Mouse (Mus musculus) forebrain, embryonic 11.5 days (tissue): ENCODE results near the gene Ttc4. TPM values are rescaled to one million over a fixed set of nuclear protein-coding genes. Genes with fewer than 3 reads are reported as not detected.

ENCODE experiments used
- ATAC-seq: fragments of 200-750 bp; cut with Nextera tagmentation; replicated peaks from 2 replicates; pipeline ENCODE4 v1.8.0; 2017; ENCODE audit warnings: moderate TSS enrichment; ENCODE audit not compliant: low FRiP score
- DNase-seq: peaks from one replicate; pipeline ENCODE4 v3.0.0-alpha.2; 2017; ENCODE audit warnings: low spot score
- H3K27ac ChIP-seq: fragments of 300-500 bp; sonication (generic); 2 replicates; pipeline ENCODE4 v1.5.1; 2014; ENCODE audit warnings: low read depth, low read length
- H3K27me3 ChIP-seq: fragments of 300-500 bp; sonication (generic); 2 replicates; pipeline ENCODE4 v1.6.1; 2014; ENCODE audit warnings: mild to moderate bottlenecking, low read length, mixed read lengths; ENCODE audit not compliant: control insufficient read depth, insufficient read depth
- H3K36me3 ChIP-seq: fragments of 300-500 bp; sonication (generic); 2 replicates; pipeline ENCODE4 v1.6.1; 2014; ENCODE audit warnings: mild to moderate bottlenecking, low read length, moderate library complexity, mixed read lengths; ENCODE audit not compliant: control insufficient read depth, insufficient read depth
- H3K4me1 ChIP-seq: fragments of 300-500 bp; sonication (generic); replicated peaks from 2 replicates; pipeline ENCODE4 v1.6.1; 2014; ENCODE audit warnings: low read length, mixed read lengths; ENCODE audit not compliant: control insufficient read depth, insufficient read depth
- H3K4me2 ChIP-seq: fragments of 300-500 bp; sonication (generic); 2 replicates; pipeline ENCODE4 v1.6.1; 2014; ENCODE audit warnings: low read depth, mild to moderate bottlenecking, low read length, moderate library complexity, mixed read lengths; ENCODE audit not compliant: severe bottlenecking
- H3K4me3 ChIP-seq: fragments of 300-500 bp; sonication (generic); 2 replicates; pipeline ENCODE4 v1.5.1; 2014; ENCODE audit warnings: low read depth, low read length
- H3K9ac ChIP-seq: fragments of 300-500 bp; sonication (generic); 2 replicates; pipeline ENCODE4 v1.6.1; 2014; ENCODE audit warnings: low read length
- H3K9me3 ChIP-seq: fragments of 300-500 bp; sonication (generic); 2 replicates; pipeline ENCODE4 v1.6.1; 2016; ENCODE audit warnings: low read length, mixed read lengths; ENCODE audit not compliant: control insufficient read depth
- WGBS: fragments of 180-500 bp; shearing (Covaris S2); extraction: QIAGEN DNeasy Blood & Tissue Kit; methylation state at CpG from one replicate; pipeline ENCODE4 v1.1.7; 2014; 5-methylcytosine and 5-hydroxymethylcytosine counted together
- polyA plus RNA-seq: library from polyadenylated mRNA; unstranded; fragments of >200 nt; fragmentation: Nextera tagmentation; extraction: Ambion mirVana; gene quantifications from 2 replicates; pipeline ENCODE4 v1.2.1, GENCODE M21; 2014

Gene Ttc4
- polyA plus RNA-seq = 99.2 and 101 TPM in 2 replicates

- under 1% methylated on average over 43 of the region's 43 CpGs for WGBS
- H3K9ac ChIP-seq = peak within 1 kb of the TSS; percentile 86
- DNase-seq (peak; percentile 97), ATAC-seq (peak; percentile 98)
- no peaks in the 10 kb centered on the region for H3K36me3 ChIP-seq
- no peaks in the 10 kb centered on the region for H3K27me3 ChIP-seq
- H3K27ac ChIP-seq = no peak within 1 kb of the TSS
- H3K9me3 ChIP-seq = no peaks in the 10 kb centered on the region
- H3K4me3 ChIP-seq = peak within 1 kb of the TSS; percentile 82
- H3K4me1 ChIP-seq = peaks cover 4% of the 10 kb centered on the region
- H3K4me2 ChIP-seq = peak within 1 kb of the TSS; percentile 66
Measured at GRCm38 (mm10) chr4:106678442-106679118, at the start of gene Ttc4. Gene Ttc4, minus strand, starts transcription at chr4:106678944.

- H3K4me3 ChIP-seq = no peak overlapping the region
- no peaks in the 10 kb centered on the region for H3K36me3 ChIP-seq
- no peaks in the 10 kb centered on the region for H3K4me1 ChIP-seq
- no peaks in the 10 kb centered on the region for H3K27me3 ChIP-seq
- H3K9me3 ChIP-seq = no peaks in the 10 kb centered on the region
- WGBS = 90% methylated on average over 4 of the region's 4 CpGs
- DNase-seq (no peak), ATAC-seq (no peak)
- H3K27ac ChIP-seq = no peak overlapping the region
- H3K4me2 ChIP-seq = no peak overlapping the region
- no peak overlapping the region for H3K9ac ChIP-seq
Measured at GRCm38 (mm10) chr4:106720631-106721030, 41.9 kb upstream of the Ttc4 start.

GRCm38 (mm10) chr4:106713622-106714021 lies 34.9 kb upstream of the Ttc4 start:
- no peak for DNase-seq
- ATAC-seq = no peak
- no peaks in the 10 kb centered on the region for H3K9me3 ChIP-seq
- H3K36me3 ChIP-seq = no peaks in the 10 kb centered on the region
- H3K27ac ChIP-seq = no peak overlapping the region
- no peaks in the 10 kb centered on the region for H3K4me1 ChIP-seq
- 92% methylated on average over 6 of the region's 6 CpGs for WGBS
- no peak overlapping the region for H3K4me2 ChIP-seq
- no peak overlapping the region for H3K9ac ChIP-seq
- H3K27me3 ChIP-seq = no peaks in the 10 kb centered on the region
- no peak overlapping the region for H3K4me3 ChIP-seq

- Histone ChIP-seq H3K9me3 (no peaks in the 10 kb centered on the region), H3K9ac (no peak overlapping the region), H3K36me3 (no peaks in the 10 kb centered on the region), H3K4me1 (peaks cover 5% of the 10 kb centered on the region; the same call in 1 of the 2 replicates), H3K27ac (no peak overlapping the region), H3K27me3 (no peaks in the 10 kb centered on the region), H3K4me2 (no peak overlapping the region), H3K4me3 (no peak overlapping the region)
- ATAC-seq (peak; percentile 24; the same call in 1 of the 2 replicates), DNase-seq (peak; percentile 91)
- WGBS = 1% methylated on average over 8 of the region's 8 CpGs
Measured at GRCm38 (mm10) chr4:106708408-106708807, 29.7 kb upstream of the Ttc4 start.

GRCm38 (mm10) chr4:106707957-106708356 lies 29.2 kb upstream of the Ttc4 start:
- no peak overlapping the region for H3K27ac ChIP-seq
- H3K27me3 ChIP-seq = no peaks in the 10 kb centered on the region
- no peak overlapping the region for H3K9ac ChIP-seq
- no peak overlapping the region for H3K4me3 ChIP-seq
- no peaks in the 10 kb centered on the region for H3K36me3 ChIP-seq
- H3K4me2 ChIP-seq = no peak overlapping the region
- DNase-seq (no peak), ATAC-seq (0 out of 2 replicates have a peak, but pooled peaks have one; percentile 2)
- 46% methylated on average over 5 of the region's 5 CpGs for WGBS
- no peaks in the 10 kb centered on the region for H3K9me3 ChIP-seq
- peaks cover 5% of the 10 kb centered on the region; the same call in 1 of the 2 replicates for H3K4me1 ChIP-seq

GRCm38 (mm10) chr4:106705096-106705665 lies 26.4 kb upstream of the Ttc4 start:
- peaks cover 11% of the 10 kb centered on the region; the same call in 1 of the 2 replicates for H3K4me1 ChIP-seq
- no peak overlapping the region for H3K4me3 ChIP-seq
- no peak overlapping the region for H3K27ac ChIP-seq
- peak overlapping the region; percentile 17 for H3K9ac ChIP-seq
- WGBS = 38% methylated on average over 8 of the region's 8 CpGs
- H3K4me2 ChIP-seq = no peak overlapping the region
- ATAC-seq = no peak
- no peaks in the 10 kb centered on the region for H3K36me3 ChIP-seq
- no peaks in the 10 kb centered on the region for H3K27me3 ChIP-seq
- no peaks in the 10 kb centered on the region for H3K9me3 ChIP-seq
- no peak for DNase-seq

GRCm38 (mm10) chr4:106704416-106704815 lies 25.7 kb upstream of the Ttc4 start:
- Histone ChIP-seq H3K4me1 (peaks cover 11% of the 10 kb centered on the region; the same call in 1 of the 2 replicates), H3K9me3 (no peaks in the 10 kb centered on the region), H3K36me3 (no peaks in the 10 kb centered on the region), H3K9ac (peak overlapping the region; percentile 12; the same call in 1 of the 2 replicates), H3K27ac (no peak overlapping the region), H3K27me3 (no peaks in the 10 kb centered on the region), H3K4me2 (no peak overlapping the region), H3K4me3 (no peak overlapping the region)
- DNase-seq (no peak), ATAC-seq (no peak)
- WGBS = 68% methylated on average over 11 of the region's 11 CpGs

GRCm38 (mm10) chr4:106703956-106704355 lies 25.2 kb upstream of the Ttc4 start:
- Histone ChIP-seq H3K9me3 (no peaks in the 10 kb centered on the region), H3K4me1 (peaks cover 11% of the 10 kb centered on the region; the same call in 1 of the 2 replicates), H3K4me2 (no peak overlapping the region), H3K9ac (no peak overlapping the region), H3K36me3 (no peaks in the 10 kb centered on the region), H3K27ac (no peak overlapping the region), H3K27me3 (no peaks in the 10 kb centered on the region), H3K4me3 (no peak overlapping the region)
- WGBS = 85% methylated on average over 10 of the region's 10 CpGs
- ATAC-seq (no peak), DNase-seq (no peak)
